Comparison of ENCODE assay signal across 14 mouse cellular contexts in genomic region chr7:34183356-34183755, GRCm38 (mm10). TPM values are rescaled to one million over a fixed set of nuclear protein-coding genes. Genes with fewer than 3 reads are reported as not detected.
DNase-seq lines count a peak whose midpoint lies in the region; ATAC-seq and TF ChIP-seq lines count a peak whose summit lies in the region.
"Had no signal": no experiment of that assay in that cellular context is flagged by ENCODE, and none has a peak within 500 bp of the region (broad histone marks: within the 10 kb centered on the region; RNA-seq: fewer than 3 reads in every experiment).

No protein-coding gene starts in this region.

- no peak overlapping the region for H3K9ac ChIP-seq in kidney, embryonic 14.5 days (ENCODE audit: low read depth, low read length)
- peak overlapping the region; percentile 30 for H3K9ac ChIP-seq in ES-Bruce4 (ENCODE audit: low read depth, poor library complexity, severe bottlenecking)
- H3K9ac ChIP-seq in limb, embryonic 14.5 days (ENCODE audit: low read depth, low read length, severe bottlenecking), result no peak overlapping the region
- H3K9ac ChIP-seq: forebrain, embryonic 13.5 days; hindbrain, embryonic 14.5 days; lung, embryonic 14.5 days; midbrain, embryonic 12.5 days had no signal

- H3K27ac ChIP-seq in kidney, embryonic 14.5 days (ENCODE audit: low read depth, low read length), result no peak overlapping the region
- peak overlapping the region; percentile 84 for H3K27ac ChIP-seq in ES-Bruce4 (ENCODE audit: insufficient read depth, low read length)
- H3K27ac ChIP-seq in limb, embryonic 14.5 days (replicated peaks; ENCODE audit: low read depth, low read length), result no peak overlapping the region
- H3K27ac ChIP-seq: forebrain, embryonic 13.5 days; heart, adult 2 months; hindbrain, embryonic 14.5 days; midbrain, embryonic 12.5 days had no signal

- no peaks in the 10 kb centered on the region for H3K4me1 ChIP-seq in kidney, embryonic 14.5 days (ENCODE audit: control insufficient read depth, insufficient read depth, low read length)
- peaks cover 5% of the 10 kb centered on the region for H3K4me1 ChIP-seq in ES-Bruce4 (ENCODE audit: control insufficient read depth, insufficient read depth, low read length)
- H3K4me1 ChIP-seq in limb, embryonic 14.5 days (ENCODE audit: control insufficient read depth, insufficient read depth, low read length), result no peaks in the 10 kb centered on the region
- H3K4me1 ChIP-seq: forebrain, embryonic 13.5 days; midbrain, embryonic 12.5 days had no signal

- no peak for TF ChIP-seq POLR2A in ES-Bruce4 (IDR thresholded peaks at IDR 0.05; ENCODE audit: insufficient read depth, low read length)
- TF ChIP-seq POLR2A in limb, embryonic 14.5 days (IDR thresholded peaks at IDR 0.05; ENCODE audit: borderline replicate concordance, extremely low read depth, insufficient read depth, insufficient read length), result no peak

- DNase-seq in kidney, postnatal 4 days, result no peak
- DNase-seq in R1 (ENCODE audit: low read depth, low spot score), result peak; percentile 85
- peak; percentile 22 for DNase-seq in limb, embryonic 14.5 days (ENCODE audit: low spot score)
- no peak for DNase-seq in retina, postnatal 1 day
- DNase-seq: heart, adult 2 months; lung, embryonic 14.5 days; thymus, adult 18-20 months had no signal

- H3K27me3 ChIP-seq in kidney, embryonic 14.5 days (ENCODE audit: control insufficient read depth, insufficient read depth, low read length), result no peaks in the 10 kb centered on the region
- no peaks in the 10 kb centered on the region for H3K27me3 ChIP-seq in ES-Bruce4 (ENCODE audit: control insufficient read depth, insufficient read depth, low read length, poor library complexity, severe bottlenecking)
- no peaks in the 10 kb centered on the region for H3K27me3 ChIP-seq in limb, embryonic 14.5 days (ENCODE audit: control insufficient read depth, insufficient read depth, low read length)
- H3K27me3 ChIP-seq: forebrain, embryonic 13.5 days; midbrain, embryonic 12.5 days had no signal

- peaks cover 41% of the 10 kb centered on the region; the same call in 1 of the 2 replicates for H3K36me3 ChIP-seq in kidney, embryonic 14.5 days (ENCODE audit: control insufficient read depth, insufficient read depth, low read length)
- peaks cover 26% of the 10 kb centered on the region for H3K36me3 ChIP-seq in ES-Bruce4 (ENCODE audit: control insufficient read depth, insufficient read depth, low read length, poor library complexity, severe bottlenecking)
- H3K36me3 ChIP-seq in limb, embryonic 14.5 days (ENCODE audit: control insufficient read depth, insufficient read depth, low read length), result peaks cover 43% of the 10 kb centered on the region

- H3K4me2 ChIP-seq in kidney, embryonic 14.5 days (replicated peaks; ENCODE audit: low read depth, low read length), result no peak overlapping the region
- H3K4me2 ChIP-seq in limb, embryonic 14.5 days (replicated peaks; ENCODE audit: low read depth, low read length, severe bottlenecking), result no peak overlapping the region
- H3K4me2 ChIP-seq: forebrain, embryonic 13.5 days; hindbrain, embryonic 14.5 days; lung, embryonic 14.5 days; midbrain, embryonic 12.5 days had no signal

- TF ChIP-seq CTCF in ES-Bruce4 (IDR thresholded peaks at IDR 0.05; ENCODE audit: low read depth, low read length), result no peak

- H3K9me3 ChIP-seq in kidney, embryonic 14.5 days (ENCODE audit: control insufficient read depth, low read length), result no peaks in the 10 kb centered on the region
- no peaks in the 10 kb centered on the region for H3K9me3 ChIP-seq in ES-Bruce4 (replicated peaks; ENCODE audit: control insufficient read depth, insufficient read depth, low read length, poor library complexity, severe bottlenecking)
- H3K9me3 ChIP-seq in limb, embryonic 14.5 days (ENCODE audit: control insufficient read depth, low read length), result no peaks in the 10 kb centered on the region
- H3K9me3 ChIP-seq: forebrain, embryonic 13.5 days; midbrain, embryonic 12.5 days had no signal

- peak; percentile 21; the same call in 1 of the 2 replicates for TF ChIP-seq EP300 in ES-Bruce4 (IDR thresholded peaks at IDR 0.05; ENCODE audit: insufficient read depth, low read depth, low read length)

- WGBS in kidney, embryonic 14.5 days, result 89% methylated on average over 13 of the region's 13 CpGs
- 82% methylated on average over 13 of the region's 13 CpGs for WGBS in limb, embryonic 14.5 days

- ATAC-seq in kidney, embryonic 14.5 days (ENCODE audit: low FRiP score, low TSS enrichment), result peak; percentile 24; the same call in 1 of the 2 replicates
- 0 out of 2 replicates have a peak, but pooled peaks have one; percentile 12 for ATAC-seq in limb, embryonic 14.5 days (ENCODE audit: low FRiP score, low read depth)
- ATAC-seq in erythroblast, adult 5-6 weeks (replicated peaks; ENCODE audit: low FRiP score, poor library complexity, severe bottlenecking), result no peak
- ATAC-seq: activated CD4-positive, CD25-positive, alpha-beta regulatory T cell, adult 4 months; forebrain, embryonic 13.5 days had no signal

- no peak overlapping the region for H3K4me3 ChIP-seq in kidney, embryonic 14.5 days (ENCODE audit: low read length)
- H3K4me3 ChIP-seq in ES-Bruce4 (ENCODE audit: low read depth, low read length), result peak overlapping the region; percentile 46
- H3K4me3 ChIP-seq in limb, embryonic 14.5 days (replicated peaks; ENCODE audit: low read length), result no peak overlapping the region
- H3K4me3 ChIP-seq: forebrain, embryonic 13.5 days; heart, adult 2 months; midbrain, embryonic 12.5 days had no signal

RNA-seq across cellular contexts. Expression of gene Pdcd2l, which starts 13.1 kb away (rescaled TPM):
- polyA plus RNA-seq in kidney, embryonic 14.5 days (2014; fragmentation: Nextera tagmentation; extraction: Ambion mirVana), result 65.9 and 68.7 TPM in 2 replicates
- 37.5 and 38.0 TPM in 2 replicates for polyA plus RNA-seq in ES-Bruce4 (2011; ENCODE audit: insufficient read depth, insufficient read length, low read depth, missing spikeins)
- polyA plus RNA-seq in limb, embryonic 14.5 days (2012; rRNA removed), result 44.0 and 44.5 TPM in 2 replicates
- 49.9 and 57.1 TPM in 2 replicates for polyA plus RNA-seq in limb, embryonic 14.5 days (2014; fragmentation: Nextera tagmentation; extraction: Ambion mirVana)
- 9.0 and 11.5 TPM in 2 replicates for total RNA-seq in erythroblast, adult 5-6 weeks (2015; ENCODE audit: low replicate concordance)
- total RNA-seq in erythroblast, adult 5-6 weeks (2017; ENCODE audit: low replicate concordance), result 1.7 and 5.0 TPM in 2 replicates

RNA-seq across cellular contexts. Expression of gene Uba2, which starts 14.0 kb away (rescaled TPM):
- 166 and 240 TPM in 2 replicates for polyA plus RNA-seq in kidney, embryonic 14.5 days (2014; fragmentation: Nextera tagmentation; extraction: Ambion mirVana)
- polyA plus RNA-seq in ES-Bruce4 (2011; ENCODE audit: insufficient read depth, insufficient read length, low read depth, missing spikeins), result 220 and 223 TPM in 2 replicates
- polyA plus RNA-seq in limb, embryonic 14.5 days (2012; rRNA removed), result 132 and 147 TPM in 2 replicates
- polyA plus RNA-seq in limb, embryonic 14.5 days (2014; fragmentation: Nextera tagmentation; extraction: Ambion mirVana), result 182 and 195 TPM in 2 replicates
- total RNA-seq in erythroblast, adult 5-6 weeks (2015; ENCODE audit: low replicate concordance), result 35.2 and 65.0 TPM in 2 replicates
- 49.3 and 70.3 TPM in 2 replicates for total RNA-seq in erythroblast, adult 5-6 weeks (2017; ENCODE audit: low replicate concordance)

RNA-seq across cellular contexts. Expression of gene Gpi1, which starts 46.8 kb away (rescaled TPM):
- polyA plus RNA-seq in kidney, embryonic 14.5 days (2014; fragmentation: Nextera tagmentation; extraction: Ambion mirVana), result 229 and 366 TPM in 2 replicates
- 655 and 670 TPM in 2 replicates for polyA plus RNA-seq in ES-Bruce4 (2011; ENCODE audit: insufficient read depth, insufficient read length, low read depth, missing spikeins)
- polyA plus RNA-seq in limb, embryonic 14.5 days (2012; rRNA removed), result 256 and 301 TPM in 2 replicates
- 275 and 281 TPM in 2 replicates for polyA plus RNA-seq in limb, embryonic 14.5 days (2014; fragmentation: Nextera tagmentation; extraction: Ambion mirVana)
- total RNA-seq in erythroblast, adult 5-6 weeks (2015; ENCODE audit: low replicate concordance), result 159 and 310 TPM in 2 replicates
- total RNA-seq in erythroblast, adult 5-6 weeks (2017; ENCODE audit: low replicate concordance), result 142 and 199 TPM in 2 replicates

RNA-seq across cellular contexts. Expression of gene Wtip, which starts 50.3 kb away (rescaled TPM):
- polyA plus RNA-seq in kidney, embryonic 14.5 days (2014; fragmentation: Nextera tagmentation; extraction: Ambion mirVana), result 5.8 and 8.7 TPM in 2 replicates
- polyA plus RNA-seq in ES-Bruce4 (2011; ENCODE audit: insufficient read depth, insufficient read length, low read depth, missing spikeins), result 43.3 and 55.5 TPM in 2 replicates
- 62.4 and 77.4 TPM in 2 replicates for polyA plus RNA-seq in limb, embryonic 14.5 days (2012; rRNA removed)
- polyA plus RNA-seq in limb, embryonic 14.5 days (2014; fragmentation: Nextera tagmentation; extraction: Ambion mirVana), result 8.6 and 10.8 TPM in 2 replicates
- total RNA-seq in erythroblast, adult 5-6 weeks (2015; ENCODE audit: low replicate concordance), result not detected in 2 replicates
- total RNA-seq in erythroblast, adult 5-6 weeks (2017; ENCODE audit: low replicate concordance), result not detected in 2 replicates
- polyA plus RNA-seq: activated CD4-positive, CD25-positive, alpha-beta regulatory T cell, adult 4 months had no signal

Comparison
In these comparisons a context has a peak if more than half of its experiments do, and no peak if none do; other contexts are left out.
1. DNase-seq: peak in R1 (single experiment) and limb, embryonic 14.5 days (single experiment); none in kidney, postnatal 4 days (0 of 2) and retina, postnatal 1 day (single experiment).